Mouse (Mus musculus): ENCODE data around the gene Ccr6. TPM values are rescaled to one million over a fixed set of nuclear protein-coding genes. Genes with fewer than 3 reads are reported as not detected.

Gene Ccr6
- total and polyA plus RNA-seq, 3 experiments: 1.5 to 8.0 (median 5.2) TPM

GRCm38 (mm10) chr17:8199067-8199935 is 36.5 kb upstream of the Ccr6 start:
- Histone ChIP-seq H3K9ac (ENCODE audit: insufficient read depth, low read depth) (no peak overlapping the region), H3K4me2 (ENCODE audit: insufficient read depth, low read depth, poor library complexity, severe bottlenecking) (no peak overlapping the region), H3K36me3 (replicated peaks in 1 of 2; ENCODE audit: control insufficient read depth in 1 of 2, insufficient read depth in 1 of 2, low read length in 1 of 2) (peaks cover 8 to 29% of the 10 kb centered on the region in 2 experiments), H3K27me3 (replicated peaks) (no peaks in the 10 kb centered on the region), H3K27ac (ENCODE audit: insufficient read depth, low read depth) (no peak overlapping the region), H3K9me3 (replicated peaks; ENCODE audit: low read length) (no peaks in the 10 kb centered on the region), H3K79me2 (replicated peaks; ENCODE audit: control insufficient read depth, extremely low read depth, insufficient read depth, poor library complexity, severe bottlenecking) (no peaks in the 10 kb centered on the region), H3K4me3 (replicated peaks in 1 of 3; ENCODE audit: low read depth in 2 of 3, low read length in 2 of 3, poor library complexity in 1 of 3) (no peak overlapping the region), H3K4me1 (ENCODE audit: control insufficient read depth in 1 of 2, insufficient read depth in 2 of 2) (peaks cover 18 to 49% of the 10 kb centered on the region in 2 experiments; a peak in 3 of 4 replicates)
- in situ Hi-C loops (cut with MboI; ENCODE audit: low pct_ligation_motif_present, low pct_unique_long_range_greater_than_20kb, low sequenced_read_pairs): loop anchor here (5.0 to 10.0 kb wide), 2 partner anchors 106 to 173 kb away; no protein-coding TSS in a partner anchor
- TF ChIP-seq ZNF384 (IDR thresholded peaks at IDR 0.05; ENCODE audit: low read depth, low read length) (no peak), MAFK (IDR thresholded peaks at IDR 0.05; ENCODE audit: insufficient replicate concordance, low read length) (no peak), SIN3A (IDR thresholded peaks at IDR 0.05; ENCODE audit: low read length) (no peak), CHD1 (IDR thresholded peaks at IDR 0.05; ENCODE audit: low read depth, low read length) (no peak)
- dilution Hi-C loops (cut with MboI; ENCODE audit: extremely low pct_ligation_motif_present, extremely low pct_unique_long_range_greater_than_20kb, low sequenced_read_pairs): no loop called here
- no peak for DNase-seq (ENCODE audit: extremely low read depth)

DNA sequence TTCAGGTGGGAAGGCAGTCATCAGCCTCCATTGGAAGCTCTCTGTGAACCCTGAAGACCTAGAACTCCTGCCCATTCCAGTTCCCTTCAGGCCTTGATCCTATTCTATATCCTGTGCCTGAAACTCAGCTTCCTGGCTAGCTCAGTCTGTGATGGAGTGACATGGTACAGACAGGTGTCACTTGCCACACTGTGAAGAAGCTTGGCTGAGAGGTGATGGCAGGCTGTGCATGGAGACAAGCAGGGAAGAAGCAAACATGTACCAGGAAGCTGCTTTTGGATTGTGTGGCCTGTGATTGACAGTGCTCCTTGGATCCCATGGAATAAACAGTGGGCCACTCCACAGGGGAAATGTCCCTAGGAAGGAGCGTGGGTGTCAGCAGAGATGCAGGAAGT is 35.9 kb upstream of the Ccr6 start:
- Histone ChIP-seq H3K4me1 (ENCODE audit: control insufficient read depth in 1 of 2, insufficient read depth in 2 of 2) (peaks cover 16 to 43% of the 10 kb centered on the region in 2 experiments; a peak in 3 of 4 replicates), H3K36me3 (replicated peaks in 1 of 2; ENCODE audit: control insufficient read depth in 1 of 2, insufficient read depth in 1 of 2, low read length in 1 of 2) (peaks cover 3 to 23% of the 10 kb centered on the region in 2 experiments), H3K27ac (ENCODE audit: insufficient read depth, low read depth) (no peak overlapping the region), H3K4me2 (ENCODE audit: insufficient read depth, low read depth, poor library complexity, severe bottlenecking) (no peak overlapping the region), H3K79me2 (replicated peaks; ENCODE audit: control insufficient read depth, extremely low read depth, insufficient read depth, poor library complexity, severe bottlenecking) (no peaks in the 10 kb centered on the region), H3K9me3 (replicated peaks; ENCODE audit: low read length) (peaks cover 2% of the 10 kb centered on the region), H3K9ac (ENCODE audit: insufficient read depth, low read depth) (no peak overlapping the region), H3K4me3 (replicated peaks in 1 of 3; ENCODE audit: low read depth in 2 of 3, low read length in 2 of 3, poor library complexity in 1 of 3) (no peak overlapping the region), H3K27me3 (replicated peaks) (no peaks in the 10 kb centered on the region)
- dilution Hi-C loops (cut with MboI; ENCODE audit: extremely low pct_ligation_motif_present, extremely low pct_unique_long_range_greater_than_20kb, low sequenced_read_pairs): no loop called here
- TF ChIP-seq ZC3H11A (IDR thresholded peaks at IDR 0.05; ENCODE audit: low read depth, low read length) (no peak), ZMIZ1 (IDR thresholded peaks at IDR 0.05; ENCODE audit: low read depth, low read length) (no peak), BHLHE40 (IDR thresholded peaks at IDR 0.05; ENCODE audit: low read depth, low read length) (no peak), NRF1 (IDR thresholded peaks at IDR 0.05; ENCODE audit: low read depth, low read length) (no peak), POLR2A (IDR thresholded peaks at IDR 0.05; ENCODE audit: low read depth, low read length) (no peak), TBP (conservative IDR thresholded peaks at IDR 0.05; ENCODE audit: low read depth, low read length) (no peak)
- in situ Hi-C loops (cut with MboI; ENCODE audit: low pct_ligation_motif_present, low pct_unique_long_range_greater_than_20kb, low sequenced_read_pairs): loop anchor here (5.0 to 10.0 kb wide), 2 partner anchors 105 to 172 kb away; no protein-coding TSS in a partner anchor
- no peak for DNase-seq (ENCODE audit: extremely low read depth)

DNA sequence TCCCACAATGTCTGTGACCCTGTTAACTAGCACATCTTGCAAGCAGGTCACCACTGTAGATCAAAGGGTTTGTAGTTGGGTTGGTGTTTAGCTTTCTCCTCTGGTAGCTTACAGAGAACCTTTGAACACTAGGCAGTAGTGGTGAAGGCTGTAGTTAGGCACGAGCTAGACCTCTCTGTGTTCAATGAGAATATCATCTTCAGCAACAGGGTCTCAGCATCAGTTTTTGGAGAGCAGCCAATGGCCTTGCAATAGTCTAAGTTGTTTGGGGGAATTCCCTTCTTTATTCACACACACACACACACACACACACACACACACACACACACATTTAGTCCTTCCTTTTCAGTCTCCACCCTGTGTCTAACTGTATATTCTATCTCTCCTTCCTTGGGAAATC is 32.4 kb upstream of the Ccr6 start:
- in situ Hi-C loops (cut with MboI; ENCODE audit: low pct_ligation_motif_present, low pct_unique_long_range_greater_than_20kb, low sequenced_read_pairs) (no loop called here), dilution Hi-C loops (cut with MboI; ENCODE audit: extremely low pct_ligation_motif_present, extremely low pct_unique_long_range_greater_than_20kb, low sequenced_read_pairs) (no loop called here)
- H3K4me3 ChIP-seq (replicated peaks in 1 of 3; ENCODE audit: low read depth in 2 of 3, low read length in 2 of 3, poor library complexity in 1 of 3): no peak overlapping the region
- no peak for DNase-seq (ENCODE audit: extremely low read depth)
- H3K4me1 ChIP-seq (ENCODE audit: control insufficient read depth in 1 of 2, insufficient read depth in 2 of 2): peaks cover 3 to 16% of the 10 kb centered on the region in 2 experiments; a peak in 2 of 4 replicates
- H3K36me3 ChIP-seq (replicated peaks in 1 of 2; ENCODE audit: control insufficient read depth in 1 of 2, insufficient read depth in 1 of 2, low read length in 1 of 2): peaks cover 0 to 10% of the 10 kb centered on the region in 2 experiments
- H3K4me2 ChIP-seq (ENCODE audit: insufficient read depth, low read depth, poor library complexity, severe bottlenecking): no peak overlapping the region
- H3K79me2 ChIP-seq (replicated peaks; ENCODE audit: control insufficient read depth, extremely low read depth, insufficient read depth, poor library complexity, severe bottlenecking): no peaks in the 10 kb centered on the region
- no peaks in the 10 kb centered on the region for H3K27me3 ChIP-seq (replicated peaks)
- H3K9me3 ChIP-seq (replicated peaks; ENCODE audit: low read length): peaks cover 8% of the 10 kb centered on the region
- no peak overlapping the region for H3K27ac ChIP-seq (ENCODE audit: insufficient read depth, low read depth)
- TF ChIP-seq NELFE (IDR thresholded peaks at IDR 0.05; ENCODE audit: low read depth, low read length): no peak
- TF ChIP-seq KAT2A (IDR thresholded peaks at IDR 0.05; ENCODE audit: insufficient replicate concordance, low read length): no peak
- TF ChIP-seq TBP (conservative IDR thresholded peaks at IDR 0.05; ENCODE audit: low read depth, low read length): no peak
- no peak for TF ChIP-seq GABPA (IDR thresholded peaks at IDR 0.05; ENCODE audit: insufficient replicate concordance, low read depth, low read length)
- TF ChIP-seq TCF12 (IDR thresholded peaks at IDR 0.05; ENCODE audit: low read depth, low read length): no peak
- TF ChIP-seq RAD21 (IDR thresholded peaks at IDR 0.05; ENCODE audit: low read depth, low read length): no peak
- TF ChIP-seq BHLHE40 (IDR thresholded peaks at IDR 0.05; ENCODE audit: low read depth, low read length): no peak
- TF ChIP-seq SMC3 (IDR thresholded peaks at IDR 0.05; ENCODE audit: low read depth, low read length): no peak
- no peak overlapping the region for H3K9ac ChIP-seq (ENCODE audit: insufficient read depth, low read depth)

All from CH12.LX (cell line).